Mouse (Mus musculus): Measurements from ENCODE around the gene Uggt1.

Gene Uggt1

DNA sequence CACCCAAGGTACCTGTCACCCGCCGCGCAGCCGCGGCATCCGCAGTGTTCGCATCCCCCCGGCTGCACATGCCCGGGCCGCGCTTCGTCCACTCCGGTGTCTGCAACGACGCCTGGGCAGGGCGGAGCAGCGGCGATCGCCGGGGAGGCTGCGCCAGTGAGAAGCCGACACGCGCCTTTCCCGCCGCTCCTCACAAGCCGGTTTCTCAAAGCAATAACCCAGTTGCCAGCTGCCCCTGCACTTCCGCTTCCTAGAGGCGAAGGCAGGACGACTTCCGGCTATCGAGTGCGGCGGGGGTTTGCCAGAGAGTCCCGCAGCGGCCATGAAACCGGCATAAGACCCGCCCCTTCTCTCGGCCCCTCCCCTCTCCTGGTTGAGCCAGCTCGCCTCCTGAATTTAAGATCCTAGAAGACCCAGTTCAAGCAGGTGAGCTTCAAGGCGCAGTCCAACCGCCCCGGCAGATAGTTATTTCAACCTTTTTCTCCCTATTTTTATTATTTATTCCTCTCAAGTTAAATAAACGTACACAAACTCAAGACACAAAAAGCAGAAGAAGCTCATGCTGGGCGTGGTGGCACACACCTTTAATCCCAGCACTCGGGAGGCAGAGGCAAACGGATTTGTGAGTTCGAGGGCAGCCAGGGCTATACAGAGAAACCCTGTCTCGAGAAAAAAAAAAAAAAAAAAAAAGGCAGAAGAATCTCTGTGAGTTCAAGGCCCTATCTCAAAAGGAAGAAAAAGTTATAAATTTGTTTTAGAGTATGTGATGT is at the start of gene Uggt1:
TSS of gene Uggt1 (minus strand) at position 663 of the 770 bp plus-strand sequence.
- peak; percentile 95 to 97 for DNase-seq

DNA sequence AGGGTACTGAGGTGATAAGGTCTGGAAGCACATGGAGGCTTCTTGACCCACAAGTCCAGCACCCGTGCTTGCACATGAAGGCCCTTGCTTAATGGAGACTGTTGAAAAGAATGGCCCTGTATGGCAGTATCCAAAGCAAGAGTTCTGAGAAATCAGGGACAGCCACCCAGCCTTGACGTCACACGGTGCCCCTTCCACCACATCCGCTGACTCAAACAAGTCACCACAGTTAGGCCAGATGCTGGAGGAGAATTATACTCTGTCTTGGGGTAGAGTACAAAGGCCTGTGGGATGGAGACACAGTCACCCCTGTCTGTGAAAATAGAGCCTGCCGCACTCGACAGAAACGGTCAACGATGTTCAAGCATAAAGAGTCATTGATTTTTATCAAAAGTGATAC is 49.0 kb upstream of the Uggt1 start:
- DNase-seq = no peak

DNA sequence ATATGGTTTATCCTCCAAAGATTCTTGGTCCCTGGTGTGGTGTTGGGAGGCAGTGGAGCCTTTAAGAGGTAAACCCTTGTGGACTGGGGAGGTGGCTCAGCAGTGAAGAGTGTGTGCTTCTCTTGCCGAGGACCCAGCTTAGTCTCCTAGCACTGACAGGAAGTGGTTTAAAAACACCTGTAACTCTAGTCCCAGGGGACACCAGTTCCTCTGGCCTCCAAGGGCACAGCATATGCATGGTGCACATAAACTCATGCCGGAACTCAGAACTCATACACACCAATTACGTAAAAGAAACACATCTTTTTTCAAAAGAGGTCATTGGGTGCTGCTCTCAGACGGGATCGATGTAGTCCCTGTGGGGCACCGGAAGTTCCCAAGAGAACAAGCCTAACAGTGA is 37.3 kb upstream of the Uggt1 start:
- DNase-seq = no peak

DNA sequence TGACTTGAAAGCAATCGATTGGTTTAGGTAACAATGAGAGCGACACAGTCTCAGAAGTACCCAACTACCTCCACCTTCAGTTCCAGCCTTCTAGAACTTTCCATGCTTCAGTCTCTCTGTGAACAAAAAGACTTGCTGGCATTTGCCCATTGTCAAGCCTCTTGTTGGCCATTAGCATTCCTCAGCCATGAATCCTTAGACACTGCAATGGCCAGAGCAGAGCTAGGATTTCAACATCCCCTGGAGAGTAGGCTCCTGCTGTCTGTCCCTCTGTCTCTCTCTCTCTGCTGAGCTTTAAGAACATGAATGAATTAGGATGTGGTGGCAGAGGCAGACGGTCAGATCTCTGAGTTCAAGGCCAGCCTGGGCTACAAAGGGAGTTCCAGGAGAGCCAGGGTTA is 36.4 kb upstream of the Uggt1 start:
- DNase-seq = no peak

DNA sequence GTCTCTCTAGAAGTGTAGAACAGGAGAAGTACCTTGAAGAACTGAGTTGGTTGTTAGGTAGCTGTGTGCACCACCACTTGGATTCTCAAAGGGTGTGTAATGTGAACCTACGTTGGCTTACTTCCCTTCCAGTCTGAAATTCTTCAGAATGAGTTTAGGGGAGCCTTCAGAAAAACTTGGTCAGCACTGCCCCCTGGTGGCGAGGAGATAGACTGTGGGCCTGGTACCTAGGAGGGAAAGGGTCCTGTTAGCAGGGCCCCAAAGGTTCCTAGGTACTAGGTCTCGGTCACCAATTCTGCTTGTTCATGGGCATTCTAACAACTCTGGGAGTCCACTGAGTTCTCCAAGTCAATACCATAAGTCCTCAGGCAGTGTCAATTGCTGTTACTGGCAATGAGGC is 34.7 kb upstream of the Uggt1 start:
- DNase-seq = peak; percentile 74 to 76

DNA sequence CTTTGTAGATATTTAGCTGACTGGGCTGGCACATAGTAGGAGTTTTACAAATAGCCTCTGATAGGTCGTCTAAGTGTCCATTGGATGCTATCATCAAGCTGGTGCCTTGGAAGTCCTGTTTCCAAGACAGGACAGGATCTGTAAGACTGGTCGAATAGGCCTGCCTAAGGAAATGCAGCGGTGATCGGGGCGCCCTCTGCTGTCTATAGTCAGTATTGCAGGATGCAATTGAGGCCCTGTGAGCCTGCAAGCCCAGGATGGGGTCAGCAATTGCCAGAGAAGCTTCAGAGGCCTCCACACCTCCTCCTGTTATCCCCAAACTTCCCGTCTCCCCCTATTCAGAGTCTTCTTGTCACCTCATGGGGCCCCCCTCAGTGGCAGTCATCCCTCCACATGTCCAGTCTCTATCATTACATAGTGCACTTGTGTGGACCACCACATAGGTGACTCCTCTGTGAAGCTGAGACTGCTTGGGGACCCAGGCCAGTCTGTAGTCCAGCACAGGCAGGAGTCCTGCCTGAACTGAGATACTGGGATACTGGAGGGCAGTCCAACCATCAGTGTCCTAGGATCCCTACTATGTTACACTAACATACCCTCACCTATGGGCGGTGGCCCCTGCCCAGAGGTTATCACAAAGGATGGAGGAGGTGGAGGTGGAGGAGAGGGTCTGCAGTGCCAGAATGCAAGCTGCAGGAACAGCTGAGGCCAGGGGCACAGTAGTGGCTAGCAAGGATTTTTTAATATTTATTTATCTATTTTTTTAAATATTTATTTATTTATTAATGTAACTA is 32.9 kb upstream of the Uggt1 start:
- DNase-seq = peak; percentile 76

DNA sequence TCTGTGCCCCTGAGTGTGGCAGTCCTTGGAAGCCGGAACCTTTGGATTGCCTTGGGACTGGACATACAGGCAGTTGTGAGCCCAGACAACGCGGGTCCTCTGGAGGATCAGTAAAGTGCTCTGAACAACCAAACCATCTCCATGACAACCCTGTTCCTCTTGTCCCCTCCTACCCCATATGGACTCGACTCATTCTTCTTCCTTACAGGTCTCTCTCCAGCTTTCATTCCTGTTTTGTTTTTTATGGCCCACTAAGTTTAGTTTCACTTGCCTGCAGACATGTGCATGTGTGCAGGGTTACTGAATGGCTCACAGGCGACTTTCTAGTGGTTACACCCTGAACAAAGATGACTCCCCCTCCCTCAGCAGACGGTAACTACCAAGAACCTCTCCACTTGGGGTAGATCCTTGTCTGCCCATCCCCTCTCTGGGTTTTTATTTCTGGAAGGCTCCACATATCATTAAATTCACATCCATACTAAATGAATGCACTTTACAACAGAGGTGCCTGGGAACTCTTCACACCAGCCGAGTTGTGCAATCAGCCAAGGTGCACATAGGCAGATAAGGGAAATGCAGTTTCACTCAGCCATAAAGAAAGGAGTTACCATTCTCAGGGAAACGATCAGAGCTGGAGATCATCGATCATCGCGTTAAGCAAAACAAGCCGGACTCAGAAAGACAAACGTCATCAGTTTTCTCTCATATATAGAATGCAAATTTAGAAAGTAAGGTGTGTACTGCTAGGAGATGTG is 31.3 kb upstream of the Uggt1 start:
- DNase-seq = no peak

DNA sequence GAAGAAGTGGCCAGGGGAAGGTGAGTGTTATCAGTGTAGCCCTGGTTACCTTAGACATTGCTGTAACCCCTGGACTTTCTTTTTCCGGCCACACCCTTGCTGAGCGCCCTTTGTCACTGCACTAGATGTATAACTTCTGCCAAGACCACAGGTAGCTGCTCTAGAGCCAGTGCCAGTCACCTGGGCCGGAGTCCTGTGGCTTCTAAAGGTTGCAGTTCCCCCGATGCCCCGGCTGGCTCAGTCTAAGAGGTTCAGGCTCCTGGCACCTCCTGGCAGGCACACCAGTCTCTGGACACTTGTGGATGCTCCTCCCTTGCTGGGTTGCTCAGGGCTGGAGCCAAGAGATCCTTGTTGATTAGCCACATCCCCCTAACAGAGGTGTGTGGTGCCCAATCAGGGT is 29.9 kb upstream of the Uggt1 start, which contains the start of gene Neurl3:
TSS of gene Neurl3 (minus strand) at position 225 of the 400 bp plus-strand sequence.
- DNase-seq = no peak

DNA sequence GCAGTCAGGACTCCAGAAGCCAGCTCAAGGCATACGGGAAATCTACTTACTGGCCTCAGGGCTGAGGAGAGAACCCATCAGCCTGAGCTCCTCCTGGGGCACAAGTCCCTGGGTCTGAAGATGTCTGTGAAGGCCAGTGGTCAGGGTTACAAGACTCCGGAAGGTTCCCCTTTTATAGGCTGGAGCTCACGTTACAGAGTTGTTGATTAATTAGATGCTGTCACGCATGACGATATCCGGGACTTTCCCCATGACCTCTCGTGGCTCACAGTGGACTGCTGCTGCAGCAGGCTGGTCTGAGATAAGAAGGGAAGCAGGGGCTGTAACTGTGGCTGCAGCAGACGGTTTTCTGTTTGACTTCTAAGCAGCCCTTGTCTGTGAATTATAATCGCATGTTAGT is 28.8 kb upstream of the Uggt1 start:
- DNase-seq = peak; percentile 70 to 74

DNA sequence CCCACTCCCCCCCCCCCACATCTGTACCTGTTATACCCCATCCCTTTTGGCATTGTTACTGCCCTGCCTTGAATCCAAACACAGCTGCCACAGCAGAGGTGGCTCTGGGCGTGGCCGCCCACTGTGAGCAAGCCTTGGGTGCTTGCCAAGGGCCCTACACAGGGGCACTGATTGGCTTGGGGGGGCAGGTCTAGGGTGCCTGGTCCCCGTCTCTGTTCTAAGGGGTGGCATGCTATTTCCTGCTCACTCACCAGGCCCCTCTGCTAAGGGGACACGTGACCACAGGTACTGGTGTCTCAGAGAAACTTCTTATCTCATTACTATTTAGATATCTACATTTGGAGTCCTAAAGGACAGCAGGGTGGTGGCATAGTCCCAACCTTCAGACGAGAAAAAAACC is 28.0 kb upstream of the Uggt1 start:
- DNase-seq = peak; percentile 63 to 74

DNA sequence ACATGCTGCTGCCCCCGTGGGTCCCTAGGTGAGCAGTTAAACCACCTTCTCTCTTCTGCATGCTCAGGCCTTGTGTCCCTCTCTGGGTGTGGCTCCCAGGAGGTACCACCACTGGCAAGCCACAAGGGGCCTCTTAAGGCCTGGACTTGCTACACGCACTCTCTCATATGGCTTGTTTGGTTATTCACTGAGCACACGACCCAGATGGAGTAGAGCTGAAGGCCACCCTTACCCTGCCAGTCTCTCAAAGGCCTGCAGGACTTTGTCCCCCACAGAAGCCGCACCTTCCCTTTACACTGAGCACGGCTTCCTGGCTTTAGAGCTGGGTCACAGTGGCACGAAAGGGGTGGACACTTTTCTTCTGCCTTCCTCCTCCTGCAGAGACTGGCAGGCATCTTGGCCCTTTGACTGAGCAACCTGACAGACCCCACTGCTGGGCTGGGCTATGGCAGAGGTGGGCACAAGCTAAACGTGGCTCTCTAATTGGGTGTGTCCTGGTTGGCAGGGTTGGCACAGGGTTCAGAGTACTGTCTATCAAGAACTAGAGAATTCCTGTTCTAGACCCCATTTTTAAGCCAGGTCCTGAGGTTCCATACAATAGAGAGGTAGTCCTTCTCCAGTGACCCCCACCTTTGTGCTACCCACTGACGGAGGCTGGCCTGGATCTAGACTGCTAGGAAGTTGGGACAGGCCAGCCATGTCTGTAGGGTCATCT is 27.2 kb upstream of the Uggt1 start:
- no peak for DNase-seq

DNA sequence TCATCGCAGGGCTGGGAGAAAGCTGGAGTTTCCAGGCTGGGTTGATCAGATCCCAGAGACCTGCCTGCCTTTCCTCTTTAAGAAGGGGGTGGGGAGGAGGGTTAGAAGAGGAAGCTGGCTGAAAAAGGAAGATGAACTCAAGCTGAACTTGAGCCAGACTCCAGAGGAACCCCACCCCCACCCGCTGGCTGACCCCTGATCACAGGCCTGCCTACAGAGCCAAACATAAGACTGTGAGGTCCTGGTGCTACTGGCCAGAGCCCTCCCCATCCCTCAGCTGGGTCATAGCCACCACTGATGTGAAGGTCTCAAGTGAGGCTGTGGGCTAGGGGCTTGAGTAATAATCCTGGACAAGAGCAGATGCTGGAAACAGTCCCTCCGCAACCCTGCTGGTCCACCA is 26.1 kb upstream of the Uggt1 start:
- no peak for DNase-seq

DNA sequence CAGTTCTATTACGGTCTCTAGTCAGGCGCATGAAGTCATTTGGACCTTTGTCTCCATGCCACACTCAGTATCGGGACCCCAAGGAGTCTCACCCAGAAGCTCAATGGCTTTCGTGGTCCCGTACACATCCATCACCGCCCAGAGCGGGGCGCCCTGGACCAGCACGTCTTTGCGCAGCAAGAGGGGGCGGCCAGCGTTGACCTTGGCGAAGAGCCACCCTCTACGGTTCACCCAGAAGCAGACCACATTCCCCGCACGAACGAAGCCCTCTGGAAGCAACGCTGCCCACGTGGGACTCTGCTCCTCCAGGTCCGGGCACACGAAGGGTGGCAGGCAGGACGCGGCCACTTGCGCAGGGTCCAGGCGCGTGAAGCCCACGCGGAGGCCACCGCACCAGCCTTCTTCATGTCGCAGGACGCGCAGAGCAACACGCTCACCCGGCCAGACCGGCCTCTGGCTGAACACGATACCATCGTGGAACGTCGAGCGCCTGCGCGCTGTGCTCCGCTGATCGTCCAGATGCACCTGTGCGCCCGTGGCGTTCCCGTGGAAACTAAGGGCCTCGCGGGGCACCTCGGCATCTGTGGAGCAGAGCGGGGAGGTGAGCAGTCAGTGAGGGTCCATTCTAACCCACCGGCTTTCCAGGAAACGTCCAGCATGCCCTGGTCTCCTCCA is 24.7 kb upstream of the Uggt1 start:
- DNase-seq = no peak

DNA sequence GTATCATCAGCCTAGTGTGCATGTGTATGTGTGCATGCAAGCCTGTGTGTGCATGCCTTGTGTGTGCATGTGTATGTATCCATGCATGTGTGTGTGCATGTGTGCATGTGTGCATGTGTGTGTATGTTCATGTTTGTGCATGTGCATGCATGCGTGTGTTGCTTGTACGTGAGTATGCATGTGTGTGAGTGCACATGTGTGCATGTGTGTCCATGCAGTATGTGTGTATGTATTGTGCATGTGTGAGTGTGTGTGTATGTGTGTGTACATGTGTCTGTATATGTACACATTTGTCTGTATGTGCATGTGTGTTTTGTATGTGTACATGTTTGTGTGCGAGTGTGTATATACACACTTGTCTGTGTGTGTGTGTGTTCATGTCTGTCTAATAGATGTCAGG is 23.1 kb upstream of the Uggt1 start:
- no peak for DNase-seq

DNA sequence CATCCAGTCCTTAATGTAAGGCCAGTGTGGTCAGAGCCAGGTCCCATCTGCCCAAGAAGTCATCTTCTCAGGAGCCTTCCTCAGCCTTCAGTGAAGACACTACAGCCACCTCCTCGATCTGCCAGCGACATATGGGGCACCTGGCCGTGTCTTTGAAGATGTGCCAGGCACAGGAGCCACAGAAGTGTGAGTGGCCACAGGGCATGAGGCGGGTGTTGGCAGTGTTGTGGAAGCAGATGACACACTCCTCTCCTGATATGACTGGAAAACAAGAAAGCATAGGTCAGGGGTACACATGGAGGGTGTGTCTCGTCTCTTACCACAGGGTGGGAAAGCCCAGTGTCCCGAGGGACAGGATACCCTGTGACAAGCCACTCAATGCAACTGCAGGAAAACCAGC is 21.8 kb upstream of the Uggt1 start:
- no peak for DNase-seq

DNA sequence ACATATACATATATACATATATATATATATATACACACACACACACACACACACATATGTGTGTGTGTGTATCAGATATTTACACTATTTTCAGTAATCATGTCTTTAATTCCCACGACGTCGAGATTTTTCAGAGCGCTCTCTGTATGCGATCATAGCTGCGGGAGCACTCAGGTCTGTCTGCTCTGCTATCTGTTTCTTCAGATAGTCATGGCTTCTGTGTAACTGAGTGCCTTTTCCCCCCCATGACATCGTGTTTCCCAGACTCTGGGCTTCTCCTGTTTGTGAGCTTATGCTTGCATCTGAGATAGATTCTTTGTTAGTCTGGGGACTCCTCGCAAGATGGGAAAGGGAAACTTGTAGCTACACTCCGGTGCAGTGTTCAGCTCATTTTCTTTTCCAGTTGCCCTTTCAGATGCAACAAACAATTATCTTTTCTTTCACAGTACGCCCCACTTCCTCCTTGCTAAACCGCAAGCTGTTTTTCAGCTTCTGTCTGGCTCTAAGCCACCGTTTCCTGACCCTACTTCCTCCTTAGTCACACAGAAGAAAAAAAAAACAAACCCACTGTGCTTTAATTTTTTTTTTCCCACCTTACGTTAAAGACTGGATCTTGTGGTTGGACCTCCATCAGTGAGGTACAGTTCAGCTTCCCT is 19.4 kb upstream of the Uggt1 start:
- DNase-seq = peak; percentile 74 to 77

DNA sequence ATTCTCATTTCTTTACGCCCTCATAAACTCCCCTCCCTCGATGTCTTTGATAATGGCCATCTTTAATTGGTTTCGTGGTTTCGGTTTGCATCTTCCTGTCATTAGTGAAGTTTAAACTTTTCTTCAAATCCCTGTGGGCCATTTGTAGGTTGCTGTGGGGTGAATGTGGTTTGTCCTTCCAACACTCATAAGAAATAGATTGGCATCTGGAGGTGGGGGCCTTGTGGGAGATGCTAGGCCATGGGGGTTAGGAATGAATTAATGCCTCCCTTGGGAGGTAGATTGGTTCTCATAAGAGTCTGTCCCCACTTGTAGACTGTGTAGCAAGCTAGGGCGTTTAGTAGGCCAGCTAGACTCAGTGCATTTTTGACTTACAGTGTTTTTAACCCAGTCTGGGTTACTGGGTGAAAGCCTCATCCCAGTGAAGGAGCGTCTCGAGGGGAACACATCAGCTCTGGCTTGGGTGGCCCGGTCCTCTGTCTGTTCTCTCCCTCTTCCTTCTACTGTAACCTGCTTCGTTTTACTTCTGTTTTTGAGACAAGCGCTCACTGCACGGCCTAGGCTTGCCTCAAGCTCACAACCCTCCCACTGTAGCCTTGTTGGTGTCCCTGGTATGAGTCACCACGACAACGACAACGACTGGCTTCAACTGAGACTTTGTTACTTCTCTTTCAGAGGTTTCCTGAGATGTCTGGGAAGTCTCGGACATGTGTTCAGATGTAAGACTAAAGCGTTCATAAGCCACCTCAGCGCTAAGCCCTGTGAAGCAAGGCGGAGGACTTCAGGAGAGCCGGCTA is 17.4 kb upstream of the Uggt1 start:
- peak; percentile 42 for DNase-seq

DNA sequence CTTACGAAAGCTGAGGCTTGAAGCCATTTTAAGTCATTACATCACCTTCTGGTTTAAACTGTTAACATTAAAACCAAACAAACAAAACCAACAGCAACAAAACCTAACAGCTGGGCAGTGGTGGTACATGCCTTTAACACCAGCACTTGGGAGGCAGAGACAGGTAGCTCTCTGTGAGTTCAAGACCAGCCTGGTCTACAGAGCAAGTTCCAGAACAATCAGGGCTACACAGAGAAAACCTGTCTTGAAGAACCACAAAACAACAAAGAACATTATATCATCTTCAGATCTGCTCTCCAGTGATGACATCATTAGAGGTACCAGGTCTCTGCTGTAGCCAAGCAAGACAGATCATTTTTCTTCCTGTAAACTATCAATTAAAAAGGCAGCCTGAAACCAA is 15.9 kb upstream of the Uggt1 start:
- no peak for DNase-seq

DNA sequence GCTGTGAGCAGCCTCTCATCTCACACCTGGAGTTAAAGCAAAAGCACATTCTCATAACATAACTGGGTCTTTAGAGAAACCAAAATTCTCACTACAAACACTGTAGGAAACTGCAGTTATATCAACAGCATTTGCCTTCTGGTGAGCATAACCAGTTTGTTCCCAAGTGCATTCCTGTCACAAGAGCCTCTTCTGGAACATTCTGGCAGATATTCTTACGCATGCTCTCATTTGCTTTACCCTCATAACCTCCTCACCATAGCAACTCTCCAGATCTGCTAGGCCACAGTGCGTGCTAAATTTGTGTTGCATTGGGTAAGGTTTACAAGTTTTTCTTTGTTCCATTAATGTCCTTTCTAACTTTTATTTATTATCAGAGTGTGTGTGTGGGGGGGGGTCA is 14.8 kb upstream of the Uggt1 start:
- DNase-seq = no peak

DNA sequence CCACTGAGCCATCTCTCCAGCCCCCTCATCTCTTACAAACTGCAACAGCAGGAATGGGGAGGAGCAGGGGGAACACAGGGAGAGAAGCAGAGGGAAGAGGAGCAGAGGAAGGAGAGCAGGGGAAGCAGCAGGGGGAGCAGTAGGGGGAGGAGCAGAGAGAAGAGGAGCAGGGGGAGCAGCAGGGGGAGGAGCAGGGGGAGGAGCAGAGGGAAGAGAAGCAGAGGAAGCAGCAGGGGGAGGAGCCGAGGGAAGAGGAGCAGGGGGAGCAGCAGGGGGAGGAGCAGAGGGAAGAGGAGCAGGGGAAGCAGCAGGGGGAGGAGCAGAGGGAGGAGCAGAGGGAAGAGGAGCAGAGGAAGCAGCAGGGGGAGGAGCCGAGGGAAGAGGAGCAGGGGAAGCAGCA is 14.1 kb upstream of the Uggt1 start:
- no peak for DNase-seq

DNA sequence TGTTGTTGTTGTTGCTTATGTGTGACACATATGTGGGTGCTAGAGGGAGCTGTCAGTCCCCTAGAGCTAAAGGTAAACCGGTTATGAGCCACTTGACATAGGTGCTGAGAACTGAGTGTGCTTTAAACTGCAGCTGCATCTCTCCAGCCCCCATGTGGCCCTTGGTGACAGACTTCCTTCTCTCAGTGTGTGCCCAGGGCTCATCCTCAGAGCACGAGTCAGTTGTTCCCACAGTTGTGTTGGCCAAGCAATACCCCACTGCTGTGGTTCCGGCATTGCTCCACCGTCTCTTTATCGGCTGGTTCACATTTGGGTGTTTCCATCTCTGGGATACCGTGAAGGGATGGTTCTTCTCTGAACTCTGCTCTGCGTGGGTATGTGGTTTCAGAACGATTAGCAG is 12.8 kb upstream of the Uggt1 start:
- DNase-seq = no peak

Measured in lung, adult 18-20 months (tissue).